Mouse (Mus musculus): ENCODE data around the gene Rgcc. TPM values are rescaled to one million over a fixed set of nuclear protein-coding genes. Genes with fewer than 3 reads are reported as not detected.

Rgcc gene
- total RNA-seq, 1 experiment from 2014 or later: 172 TPM

- DNase-seq: no peak
Observed at GRCm38 (mm10) chr14:79278927-79279326, 22.5 kb downstream of the Rgcc start.

GRCm38 (mm10) chr14:79277922-79278321 is 23.5 kb downstream of the Rgcc start:
- DNase-seq: peak; percentile 83

GRCm38 (mm10) chr14:79275870-79276395 is 25.5 kb downstream of the Rgcc start:
- no peak for DNase-seq

- no peak for DNase-seq
Observed at GRCm38 (mm10) chr14:79275441-79275840, 26.0 kb downstream of the Rgcc start.

GRCm38 (mm10) chr14:79273697-79274477 is 27.6 kb downstream of the Rgcc start:
- DNase-seq: peak; percentile 70

- peak; percentile 71 for DNase-seq
Observed at GRCm38 (mm10) chr14:79272991-79273390, 28.5 kb downstream of the Rgcc start.

- no peak for DNase-seq
Observed at GRCm38 (mm10) chr14:79272188-79272694, 29.2 kb downstream of the Rgcc start.

GRCm38 (mm10) chr14:79269551-79269950 is 31.9 kb downstream of the Rgcc start:
- DNase-seq: no peak

- no peak for DNase-seq
Observed at GRCm38 (mm10) chr14:79267878-79268277, 33.6 kb downstream of the Rgcc start.

GRCm38 (mm10) chr14:79267382-79267781 is 34.1 kb downstream of the Rgcc start:
- DNase-seq: peak; percentile 40

- DNase-seq: peak; percentile 68
Observed at GRCm38 (mm10) chr14:79266408-79266807, 35.0 kb downstream of the Rgcc start.

GRCm38 (mm10) chr14:79265738-79266137 is 35.7 kb downstream of the Rgcc start:
- DNase-seq: no peak

- DNase-seq: no peak
Observed at GRCm38 (mm10) chr14:79263321-79263720, 38.1 kb downstream of the Rgcc start.

GRCm38 (mm10) chr14:79262677-79263076 is 38.8 kb downstream of the Rgcc start:
- peak; percentile 70 for DNase-seq

GRCm38 (mm10) chr14:79259062-79259779 is 42.2 kb downstream of the Rgcc start:
- DNase-seq: no peak

- DNase-seq: peak; percentile 29
Observed at GRCm38 (mm10) chr14:79256656-79257055, 44.8 kb downstream of the Rgcc start.

- DNase-seq: no peak
Observed at GRCm38 (mm10) chr14:79255786-79256185, 45.7 kb downstream of the Rgcc start.

GRCm38 (mm10) chr14:79251727-79252285 is 49.6 kb downstream of the Rgcc start:
- no peak for DNase-seq

GRCm38 (mm10) chr14:79244571-79244970 is 56.9 kb downstream of the Rgcc start:
- no peak for DNase-seq

- DNase-seq: no peak
Observed at GRCm38 (mm10) chr14:79243038-79243883, 58.2 kb downstream of the Rgcc start.

GRCm38 (mm10) chr14:79242386-79242720 is 59.1 kb downstream of the Rgcc start:
- no peak for DNase-seq
